Mouse (Mus musculus) adrenal gland, adult 18-20 months (tissue): ENCODE data around the gene Gm12216. TPM values are rescaled to one million over a fixed set of nuclear protein-coding genes. Genes with fewer than 3 reads are reported as not detected.
A peak's percentile ranks its signal among the peaks of the same experiment; 100 is the strongest.

ENCODE experiments used
- DNase-seq, 2 experiments: peaks; one replicate each; pipeline ENCODE4 v3.0.0; 2021 to 2022; ENCODE audit warnings: low spot score in 2 of 2
- total RNA-seq, 2 experiments: library from RNA; stranded (reverse); gene quantifications; 1 replicate in 1 of 2; 2 replicates in 1 of 2; pipeline ENCODE4 v1.2.3; 2021

Gene Gm12216
- total RNA-seq, 2 experiments from 2014 or later = 5.2 to 6.1 TPM

GRCm38 (mm10) chr11:53825409-53825808, 33.6 kb downstream of the Gm12216 start:
- DNase-seq = no peak

- no peak for DNase-seq
Measured at GRCm38 (mm10) chr11:53821945-53822338, 37.1 kb downstream of the Gm12216 start.

DNA sequence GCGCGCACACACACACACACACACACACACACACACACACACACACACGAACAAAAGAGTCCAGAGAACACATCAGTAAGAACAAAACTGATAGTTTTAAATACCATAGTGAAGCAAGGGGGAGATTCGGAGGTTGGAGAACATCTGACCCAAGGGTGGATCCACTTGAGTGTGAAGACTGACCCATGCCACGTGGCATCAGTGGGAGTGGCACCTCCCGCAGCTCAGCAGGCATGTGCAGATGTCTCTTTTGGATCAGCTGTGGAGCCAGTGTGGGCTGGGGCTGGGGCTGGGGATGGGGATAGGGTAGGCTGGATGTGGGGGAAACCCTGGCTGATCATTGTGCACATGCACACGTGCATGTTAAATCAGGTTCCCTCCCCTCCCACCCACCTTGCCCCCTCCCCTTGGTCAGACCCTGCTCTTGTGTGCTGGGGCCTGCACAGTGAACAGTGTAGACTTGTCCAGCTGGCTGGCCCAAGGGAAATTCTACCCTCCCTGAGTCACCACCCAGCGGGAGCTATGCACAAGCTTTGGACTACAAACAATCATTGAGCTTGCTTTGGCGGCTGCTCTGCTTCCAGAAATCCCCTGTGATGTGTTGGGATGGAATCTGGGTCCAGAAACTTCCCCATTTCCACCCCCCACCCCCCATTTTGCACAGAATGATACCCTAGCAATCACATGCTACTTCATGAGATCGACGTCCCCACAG, 37.7 kb downstream of the Gm12216 start:
- DNase-seq = no peak

GRCm38 (mm10) chr11:53820516-53821170, 38.4 kb downstream of the Gm12216 start:
- no peak for DNase-seq

GRCm38 (mm10) chr11:53819511-53819910, 39.5 kb downstream of the Gm12216 start:
- DNase-seq = no peak

DNA sequence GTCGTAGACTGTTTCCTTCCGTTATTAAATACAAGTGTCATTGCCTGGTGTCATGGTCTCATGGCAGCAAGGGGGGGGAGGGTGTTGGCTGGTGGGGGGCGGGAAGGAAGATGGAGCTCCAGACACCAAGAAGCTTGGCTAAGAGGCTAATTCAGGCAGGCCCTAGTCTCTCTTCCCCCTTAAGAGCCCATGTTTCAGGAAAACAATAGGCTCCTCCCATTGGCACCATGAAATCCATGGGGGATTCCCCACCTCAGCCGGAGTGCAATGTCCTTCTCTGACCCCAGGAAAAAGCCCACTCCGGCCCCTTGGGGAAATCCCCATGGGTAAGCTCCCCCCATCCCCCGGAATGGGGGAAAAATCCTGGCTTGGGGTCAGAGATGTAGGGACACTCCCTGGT, 40.3 kb downstream of the Gm12216 start:
- DNase-seq = no peak

DNA sequence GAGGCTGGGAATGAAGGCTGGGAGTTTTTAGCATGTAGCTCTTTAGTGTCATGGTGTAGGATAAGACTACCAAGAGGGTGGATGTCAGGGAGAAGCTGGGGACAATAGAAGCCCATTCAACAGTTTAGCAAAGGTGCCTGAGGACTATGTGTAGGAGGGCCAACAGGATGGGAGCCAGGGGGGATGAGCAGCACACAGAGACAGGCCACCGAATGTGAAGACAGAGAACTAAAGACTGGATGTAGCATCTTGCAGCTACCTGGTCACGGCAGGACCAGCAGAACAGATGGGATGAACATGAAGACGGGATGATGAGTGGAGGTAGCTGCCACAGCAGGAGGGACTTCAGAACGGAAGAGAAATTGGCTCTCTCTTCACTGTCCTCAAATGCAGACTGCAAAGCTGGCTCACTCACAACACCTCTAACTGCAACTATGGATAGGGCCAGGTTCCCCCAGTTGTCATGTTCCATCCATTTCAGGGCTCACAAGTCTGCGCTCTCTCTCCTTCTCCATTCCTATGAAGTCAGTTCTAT, 42.1 kb downstream of the Gm12216 start:
- no peak for DNase-seq

DNA sequence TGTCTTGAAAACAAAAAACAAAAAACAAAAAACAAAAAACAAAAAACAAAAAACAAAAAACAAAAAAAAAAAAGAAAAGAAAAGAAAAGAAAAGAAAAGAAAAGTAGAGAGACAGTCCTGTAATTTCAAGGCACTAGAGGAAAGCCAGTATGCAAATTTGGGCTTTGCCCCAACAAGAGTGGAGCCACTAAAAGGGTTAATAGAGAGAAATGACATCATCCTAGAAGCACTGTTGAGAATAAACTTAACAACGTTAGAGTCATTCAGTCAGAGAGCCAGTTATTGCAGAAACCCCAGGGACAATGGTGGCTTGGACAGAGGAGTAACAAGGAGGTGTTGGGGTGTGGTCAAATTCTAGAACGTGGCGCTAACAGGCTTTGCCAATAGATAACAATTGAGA, 44.2 kb downstream of the Gm12216 start:
- DNase-seq = no peak

DNA sequence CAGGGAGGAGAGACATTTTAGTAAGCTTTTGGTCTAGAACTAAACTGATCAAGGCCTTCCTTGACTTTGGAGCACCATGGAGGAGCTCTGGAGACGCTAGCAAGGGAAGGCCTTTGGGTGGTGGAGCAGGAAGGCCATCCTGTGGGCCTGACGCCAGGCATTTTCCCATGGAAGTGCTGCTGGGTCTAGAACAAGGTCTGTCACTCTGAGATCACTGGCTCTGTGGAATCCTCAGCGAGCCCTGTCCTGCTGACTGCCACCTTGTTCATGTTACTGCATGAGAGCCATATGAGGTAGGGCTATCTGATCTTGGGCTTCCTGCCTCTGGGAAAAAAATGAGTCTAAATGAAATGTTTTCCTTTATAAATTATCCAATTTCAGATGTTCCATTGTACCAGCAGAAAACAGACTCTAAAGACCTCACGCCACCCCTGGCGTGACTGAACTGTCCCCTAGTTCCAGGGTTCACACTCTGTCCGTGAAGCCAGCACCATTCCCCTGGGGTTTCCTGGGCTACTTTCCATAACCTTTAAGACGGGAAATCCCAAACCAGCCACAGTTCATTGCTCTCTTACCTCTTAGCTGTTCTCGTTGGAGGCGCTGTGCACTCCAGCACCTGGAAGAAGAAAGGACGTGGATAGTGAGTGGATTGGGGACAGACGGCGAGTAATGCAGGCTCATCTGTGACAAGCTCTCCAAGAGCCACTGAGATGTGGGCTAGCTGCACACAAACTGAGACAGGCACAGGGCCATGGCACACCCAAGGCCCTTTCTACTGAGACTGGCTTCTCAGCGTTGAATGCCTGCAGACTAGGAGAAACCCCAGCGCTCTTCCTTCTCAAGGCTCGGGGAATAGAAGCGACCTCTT, 45.8 kb downstream of the Gm12216 start:
- peak; percentile 27 to 56 for DNase-seq

- DNase-seq = no peak
Measured at GRCm38 (mm10) chr11:53811312-53811711, 47.7 kb downstream of the Gm12216 start.

DNA sequence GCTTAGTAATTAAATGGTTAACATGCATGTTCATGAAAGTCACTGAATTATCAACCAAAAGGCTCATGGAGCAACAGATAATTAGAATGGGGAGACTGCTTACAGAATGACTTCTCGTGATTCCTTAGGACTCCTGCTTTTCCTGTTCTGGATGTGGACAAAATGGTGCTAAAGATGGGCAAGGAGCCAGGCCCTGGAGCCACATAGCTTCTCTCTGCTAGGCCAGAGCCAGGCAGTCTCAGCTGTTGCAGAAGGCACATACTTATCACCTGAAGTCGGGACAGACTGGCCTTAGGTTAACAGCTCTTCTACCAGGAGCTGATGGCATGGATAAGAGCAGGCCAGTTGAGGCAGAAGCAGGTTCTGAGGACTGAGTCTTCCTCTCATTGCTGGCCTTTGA, 48.3 kb downstream of the Gm12216 start:
- DNase-seq = no peak

DNA sequence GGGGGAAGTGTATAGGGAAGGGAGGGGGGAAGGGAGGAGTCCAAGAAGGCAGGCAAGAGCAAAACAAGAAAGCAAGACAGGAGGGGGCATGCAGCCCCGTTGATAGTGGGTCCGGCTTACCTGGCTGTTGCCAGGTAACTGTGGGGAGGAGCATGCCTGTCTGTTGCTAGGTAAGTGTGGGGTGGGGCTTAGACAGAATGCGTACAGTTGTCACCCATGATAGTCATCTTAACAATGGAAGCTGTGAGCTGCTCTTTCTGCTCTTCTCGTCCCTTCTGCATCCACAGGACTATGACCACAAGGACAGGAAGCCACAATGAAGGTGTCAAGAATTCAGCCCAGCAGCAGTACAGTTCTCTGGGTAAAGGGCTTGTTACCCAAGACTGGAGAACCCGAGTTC, 48.9 kb downstream of the Gm12216 start:
- DNase-seq = no peak

DNA sequence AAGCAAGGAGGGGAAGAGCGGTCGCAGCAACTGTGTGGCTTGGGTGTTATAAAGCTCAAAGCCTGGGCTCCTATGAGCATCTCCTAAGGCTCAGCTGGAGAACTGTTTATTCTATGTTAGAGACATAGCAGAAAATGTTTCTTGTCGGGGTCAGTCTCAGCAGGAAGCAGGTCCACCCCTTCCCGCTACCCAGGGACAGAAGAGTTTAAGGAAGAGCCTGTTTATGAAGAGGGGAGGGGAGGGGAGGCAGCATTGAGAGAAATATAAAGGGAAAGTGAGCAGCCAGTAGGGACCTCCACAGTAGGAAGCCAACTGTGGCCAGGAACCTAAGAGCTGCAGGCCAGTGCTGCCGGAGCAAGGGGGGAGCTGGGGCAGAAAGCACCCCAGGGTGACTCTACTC, 49.7 kb downstream of the Gm12216 start:
- no peak for DNase-seq

DNA sequence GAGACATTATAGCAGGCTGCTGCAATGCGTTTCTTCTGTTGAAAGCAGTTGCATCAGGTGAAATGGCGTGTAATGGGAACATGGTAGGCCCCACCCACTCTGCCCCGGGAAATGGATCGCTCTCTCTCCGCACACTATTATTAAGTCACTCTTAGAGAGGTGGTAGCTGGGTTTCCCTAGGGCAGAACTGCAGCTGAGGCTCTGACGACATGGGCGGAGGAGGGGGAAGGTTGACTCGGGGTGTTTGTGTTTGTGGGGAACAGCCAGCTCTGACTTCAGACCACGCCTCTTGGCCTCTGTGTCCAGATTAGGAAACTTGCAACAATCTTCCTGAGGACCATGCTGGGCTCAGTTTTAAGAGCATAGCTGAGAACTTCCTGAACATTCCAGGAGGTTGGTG, 53.3 kb downstream of the Gm12216 start:
- DNase-seq = peak in 1 of 2 experiments; percentile 42

DNA sequence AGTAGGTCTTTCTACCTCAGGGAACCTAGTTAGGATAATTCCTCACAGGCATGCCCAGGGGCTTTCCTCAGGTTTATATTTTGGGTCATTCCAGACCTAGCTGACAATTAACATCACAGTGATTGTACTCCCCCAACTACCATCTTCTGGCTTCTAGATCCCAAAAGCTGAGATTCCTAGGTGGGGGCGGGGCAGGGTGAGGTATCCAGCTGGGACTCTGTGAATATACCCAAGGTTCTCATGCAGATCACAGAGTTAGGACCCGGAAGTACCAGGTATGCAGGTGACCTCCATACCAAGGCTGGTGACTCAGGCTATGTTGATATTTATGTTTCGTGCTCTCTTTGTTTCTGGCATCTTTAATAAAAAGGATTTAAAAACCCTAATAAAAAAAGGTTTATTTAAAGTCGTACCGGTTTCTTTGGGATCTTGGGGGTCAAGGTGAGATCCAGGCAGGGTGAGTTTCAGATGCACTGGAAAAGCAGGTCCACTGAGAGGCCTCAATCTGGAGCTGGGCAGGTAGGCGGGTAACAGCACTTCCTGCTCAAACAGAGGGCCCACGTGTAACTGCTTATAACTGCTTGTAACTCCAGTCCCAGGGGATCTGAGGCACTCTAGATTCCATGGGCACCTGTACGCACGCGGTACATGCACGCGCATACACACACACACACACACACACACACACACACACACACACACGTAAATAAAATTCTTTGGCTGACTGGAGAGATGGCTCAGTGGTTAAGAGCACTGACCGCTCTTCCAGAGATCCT, 54.3 kb downstream of the Gm12216 start:
- DNase-seq = no peak

DNA sequence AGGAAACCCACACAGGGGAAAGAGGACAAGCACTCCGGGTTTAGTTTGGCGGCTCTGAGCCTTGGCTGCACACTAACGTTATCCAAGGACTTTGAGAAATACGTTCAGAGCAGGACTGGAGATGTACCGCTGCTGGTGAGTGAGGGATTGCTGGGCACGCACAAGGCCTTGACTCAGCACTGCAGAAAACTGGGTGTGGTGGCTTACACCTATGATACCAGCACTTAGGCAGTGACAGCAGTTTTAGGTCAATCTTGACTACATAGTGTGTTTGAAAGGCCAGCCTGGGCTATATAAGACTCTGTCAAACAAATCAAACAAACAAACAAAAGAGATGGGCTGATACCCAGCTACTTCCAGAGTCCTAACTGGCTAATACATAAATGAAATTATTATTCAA, 55.6 kb downstream of the Gm12216 start:
- DNase-seq = no peak

GRCm38 (mm10) chr11:53803093-53803492, 56.0 kb downstream of the Gm12216 start:
- DNase-seq = no peak

GRCm38 (mm10) chr11:53800975-53801374, 58.1 kb downstream of the Gm12216 start:
- DNase-seq = no peak

- no peak for DNase-seq
Measured at GRCm38 (mm10) chr11:53800036-53800435, 59.0 kb downstream of the Gm12216 start.

- DNase-seq = no peak
Measured at GRCm38 (mm10) chr11:53798041-53798711, 60.9 kb downstream of the Gm12216 start.
